In genomic region chr14:39532689-39533088, GRCm38 (mm10) we compare ENCODE assay signal across 10 mouse cellular contexts. TPM values are rescaled to one million over a fixed set of nuclear protein-coding genes. Genes with fewer than 3 reads are reported as not detected.
A peak's percentile ranks its signal among the peaks of the same experiment; 100 is the strongest.
DNase-seq lines count a peak whose midpoint lies in the region; ATAC-seq and TF ChIP-seq lines count a peak whose summit lies in the region.
"Had no signal": no experiment of that assay in that cellular context is flagged by ENCODE, and none has a peak within 500 bp of the region (broad histone marks: within the 10 kb centered on the region; RNA-seq: fewer than 3 reads in every experiment).

No protein-coding gene starts in this region.

- 6% methylated on average over 2 of the region's 2 CpGs for WGBS in kidney, postnatal 0 days
- 20% methylated on average over 2 of the region's 2 CpGs for WGBS in midbrain, embryonic 12.5 days

- peak; percentile 4 to 22 for DNase-seq in cerebellum, adult 18-20 months
- no peak for DNase-seq in cerebellum, adult 8-10 months
- DNase-seq in ovary, postnatal 14 days (ENCODE audit: low spot score) = peak; percentile 2
- DNase-seq in ovary, adult 18-20 months (ENCODE audit: low spot score) = no peak
- peak; percentile 70 for DNase-seq in kidney, postnatal 0 days (ENCODE audit: low spot score)
- no peak for DNase-seq in ovary, postnatal 10 days (ENCODE audit: low spot score)

- no peaks in the 10 kb centered on the region for H3K36me3 ChIP-seq in kidney, postnatal 0 days (ENCODE audit: insufficient read depth, low read length)
- H3K36me3 ChIP-seq in midbrain, embryonic 12.5 days = no peaks in the 10 kb centered on the region

- peak; percentile 90 for TF ChIP-seq CTCF in cortical plate, adult 2 months (IDR thresholded peaks at IDR 0.05; ENCODE audit: extremely low read depth, insufficient read depth, low read length)
- TF ChIP-seq CTCF in kidney, postnatal 0 days (IDR thresholded peaks at IDR 0.05; ENCODE audit: low read depth) = peak; percentile 89

- H3K9me3 ChIP-seq in kidney, postnatal 0 days (replicated peaks; ENCODE audit: low read length) = no peaks in the 10 kb centered on the region
- H3K9me3 ChIP-seq in midbrain, embryonic 12.5 days = no peaks in the 10 kb centered on the region

- no peak overlapping the region for H3K4me2 ChIP-seq in kidney, postnatal 0 days (ENCODE audit: low read length)
- H3K4me2 ChIP-seq in midbrain, embryonic 12.5 days (replicated peaks) = no peak overlapping the region

- no peak overlapping the region for H3K27ac ChIP-seq in cortical plate, adult 2 months (ENCODE audit: insufficient read depth, low read length)
- H3K27ac ChIP-seq in kidney, postnatal 0 days = no peak overlapping the region
- no peak overlapping the region for H3K27ac ChIP-seq in midbrain, embryonic 12.5 days (replicated peaks)

- no peak for TF ChIP-seq POLR2A in cortical plate, adult 2 months (IDR thresholded peaks at IDR 0.05; ENCODE audit: extremely low read depth, insufficient read depth, low read length)

- no peak overlapping the region for H3K4me3 ChIP-seq in cortical plate, adult 2 months (ENCODE audit: insufficient read depth, low read length)
- no peak overlapping the region for H3K4me3 ChIP-seq in kidney, postnatal 0 days (replicated peaks; ENCODE audit: low read depth, low read length)
- no peak overlapping the region for H3K4me3 ChIP-seq in midbrain, embryonic 12.5 days
- H3K4me3 ChIP-seq: myocyte had no signal

- H3K27me3 ChIP-seq in kidney, postnatal 0 days (ENCODE audit: insufficient read depth, low read length) = no peaks in the 10 kb centered on the region
- no peaks in the 10 kb centered on the region for H3K27me3 ChIP-seq in midbrain, embryonic 12.5 days

- H3K4me1 ChIP-seq in cortical plate, adult 2 months (ENCODE audit: control insufficient read depth, insufficient read depth, low read length) = no peaks in the 10 kb centered on the region
- no peaks in the 10 kb centered on the region for H3K4me1 ChIP-seq in kidney, postnatal 0 days (replicated peaks; ENCODE audit: insufficient read depth, low read length)
- no peaks in the 10 kb centered on the region for H3K4me1 ChIP-seq in midbrain, embryonic 12.5 days

- no peak overlapping the region for H3K9ac ChIP-seq in kidney, postnatal 0 days (ENCODE audit: low read depth, low read length)
- H3K9ac ChIP-seq in midbrain, embryonic 12.5 days (replicated peaks) = no peak overlapping the region

- no peak for ATAC-seq in kidney, postnatal 0 days (replicated peaks; ENCODE audit: low FRiP score, low read depth)
- ATAC-seq in midbrain, embryonic 12.5 days (ENCODE audit: low FRiP score, low read depth) = peak; percentile 69; the same call in 1 of the 2 replicates

RNA-seq across cellular contexts. Expression of gene Nrg3, which starts 59.8 kb away (rescaled TPM):
- polyA plus RNA-seq in cortical plate, adult 2 months (2012; rRNA removed) = 33.3 and 35.7 TPM in 2 replicates
- polyA plus RNA-seq in kidney, postnatal 0 days (2015; fragmentation: Nextera tagmentation; extraction: Ambion mirVana) = 0.18 and 0.20 TPM in 2 replicates
- 3.7 and 4.2 TPM in 2 replicates for polyA plus RNA-seq in midbrain, embryonic 12.5 days (2016; fragmentation: Nextera tagmentation; extraction: Ambion mirVana)
- polyA plus RNA-seq: C2C12, myocyte had no signal

Comparison
In these comparisons a context has a peak if more than half of its experiments do, and no peak if none do; other contexts are left out.
1. DNase-seq: peak in cerebellum, adult 18-20 months (2 of 2), ovary, postnatal 14 days (single experiment) and kidney, postnatal 0 days (single experiment); none in cerebellum, adult 8-10 months (single experiment), ovary, adult 18-20 months (single experiment) and ovary, postnatal 10 days (single experiment).